Mouse (Mus musculus) bone marrow macrophage, adult 2 months (primary cell): ENCODE measurements around the gene Adcy9. TPM values are rescaled to one million over a fixed set of nuclear protein-coding genes. Genes with fewer than 3 reads are reported as not detected.

Experiments used
- H3K27ac ChIP-seq: 2 replicates; pipeline ENCODE4 v1.5.1; 2012; ENCODE audit warnings: low read depth, low read length; ENCODE audit not compliant: insufficient read depth
- H3K4me1 ChIP-seq: 2 replicates; pipeline ENCODE4 v1.6.1; 2012; ENCODE audit warnings: low read length; ENCODE audit not compliant: control insufficient read depth, insufficient read depth
- H3K4me3 ChIP-seq: 2 replicates; pipeline ENCODE4 v1.5.1; 2012; ENCODE audit warnings: mild to moderate bottlenecking, low read length, moderate library complexity; ENCODE audit not compliant: insufficient read depth
- CTCF ChIP-seq: IDR thresholded peaks from 2 replicates; pipeline ENCODE4 v1.5.1; 2012; ENCODE audit warnings: low read depth, mild to moderate bottlenecking, low read length, moderate library complexity
- POLR2A ChIP-seq: IDR thresholded peaks from 2 replicates; pipeline ENCODE4 v1.6.1; 2012; ENCODE audit warnings: mild to moderate bottlenecking, low read depth, low read length, borderline replicate concordance
- polyA plus RNA-seq: library from polyadenylated mRNA; stranded (reverse); fragments of >200 nt; gene quantifications from 2 replicates; pipeline ENCODE4 v1.2.4, GENCODE M21; 2012; ENCODE audit not compliant: missing spikeins, insufficient read depth, insufficient read length

The Adcy9 gene
- polyA plus RNA-seq, 1 experiment = 10.5 TPM

DNA sequence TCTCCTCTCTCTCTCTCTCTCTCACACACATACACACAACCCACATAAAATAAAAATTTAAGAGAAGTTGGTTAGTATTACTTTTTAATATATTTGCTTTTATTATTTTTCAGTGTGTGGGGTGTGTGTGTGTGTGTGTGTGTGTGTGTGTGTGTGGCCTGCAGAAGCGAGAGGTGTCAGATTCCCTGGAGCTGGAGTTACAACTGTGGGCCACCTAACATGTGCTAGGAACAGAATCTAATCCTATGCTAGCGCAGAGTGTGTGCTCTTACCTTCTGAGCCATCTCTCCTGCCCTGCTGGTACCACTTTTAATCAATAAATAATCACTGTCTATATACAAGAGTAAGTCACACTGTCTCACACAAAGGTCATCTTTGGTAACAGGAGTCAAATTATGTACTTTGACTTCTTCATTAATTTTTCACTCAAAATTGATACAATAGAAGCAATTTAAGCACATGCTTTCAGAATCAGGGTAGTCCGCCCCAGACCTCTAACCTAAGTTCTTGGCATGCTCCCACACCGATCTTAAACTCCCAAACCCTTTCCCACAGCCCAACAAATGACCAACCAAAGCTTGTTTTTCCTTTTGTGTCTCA, 25.2 kb downstream of the Adcy9 start:
- Histone ChIP-seq H3K4me3 (no peak overlapping the region), H3K4me1 (peaks cover 9% of the 10 kb centered on the region), H3K27ac (no peak overlapping the region)
- TF ChIP-seq CTCF = no peak
- TF ChIP-seq POLR2A = no peak

DNA sequence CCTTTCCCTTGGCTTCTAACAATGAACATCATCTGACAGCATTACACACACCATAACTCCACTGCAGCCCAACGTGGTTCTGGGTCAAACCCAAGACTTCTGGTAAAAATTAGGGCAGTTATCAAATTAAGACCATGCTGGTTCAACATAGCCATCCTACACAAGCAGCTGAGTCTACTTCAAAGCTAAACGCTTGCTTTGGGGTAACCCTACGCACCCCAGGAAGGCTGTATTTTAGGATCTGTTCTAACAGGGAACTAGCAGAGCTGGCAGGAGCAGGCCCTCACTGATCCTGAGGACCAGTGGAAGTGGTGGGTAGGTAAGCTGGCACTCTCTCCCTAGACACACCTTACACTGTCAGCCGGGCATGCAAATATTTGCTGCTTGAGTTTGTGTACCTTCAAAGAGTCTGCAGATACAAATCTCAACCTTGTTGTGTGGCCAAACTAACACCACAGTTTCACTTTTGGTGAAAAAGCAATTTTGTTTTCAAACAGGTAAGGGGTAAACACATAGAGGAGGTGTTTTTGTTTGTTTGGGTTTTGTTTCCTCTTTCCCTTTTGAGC, 36.7 kb downstream of the Adcy9 start:
- peaks cover 32% of the 10 kb centered on the region for H3K4me1 ChIP-seq
- peak overlapping the region; percentile 60 for H3K27ac ChIP-seq
- TF ChIP-seq POLR2A (no peak), CTCF (no peak)
- no peak overlapping the region for H3K4me3 ChIP-seq

DNA sequence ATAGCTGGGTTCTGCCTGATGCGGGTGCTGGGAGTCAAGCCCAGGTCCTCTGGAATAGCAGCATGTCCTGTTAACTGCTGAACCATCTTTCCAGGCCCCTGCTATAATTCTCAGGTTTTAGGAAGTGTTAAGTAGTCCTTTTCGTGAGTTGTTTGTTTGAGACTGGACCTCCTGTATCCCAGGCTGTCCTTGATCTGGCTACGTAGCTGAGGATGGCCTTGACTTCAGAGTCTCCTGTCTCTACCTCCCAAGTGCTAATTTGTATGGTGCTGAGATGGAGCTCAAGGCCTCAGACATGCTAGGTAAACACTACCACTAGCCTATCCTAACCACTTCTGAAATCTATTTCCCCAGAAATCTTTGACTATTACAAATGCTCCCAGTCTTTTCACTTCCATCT, 37.9 kb downstream of the Adcy9 start:
- Histone ChIP-seq H3K27ac (no peak overlapping the region; the same call in 1 of the 2 replicates), H3K4me3 (no peak overlapping the region), H3K4me1 (peaks cover 35% of the 10 kb centered on the region)
- TF ChIP-seq CTCF = no peak
- TF ChIP-seq POLR2A = no peak

DNA sequence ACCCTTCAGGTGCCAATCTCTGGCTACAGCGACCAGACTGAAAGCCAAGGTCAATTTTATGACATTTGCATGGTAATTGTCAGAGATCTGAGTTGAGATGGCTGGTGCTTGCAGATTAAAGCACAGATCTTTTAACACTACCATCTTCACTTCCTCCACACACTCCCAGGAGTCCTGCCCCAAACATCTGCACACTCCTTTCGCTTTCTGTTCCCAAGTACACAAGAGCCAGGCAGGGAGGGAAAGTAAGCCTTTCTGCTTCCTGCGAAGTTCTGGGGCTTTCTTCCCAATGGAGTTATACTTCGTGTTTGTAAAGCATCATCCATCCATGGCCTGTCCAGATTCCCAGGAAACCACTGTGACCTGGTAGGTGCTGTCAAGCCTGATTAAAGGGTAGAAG, 38.8 kb downstream of the Adcy9 start:
- no peak for TF ChIP-seq CTCF
- TF ChIP-seq POLR2A = no peak
- Histone ChIP-seq H3K4me1 (peaks cover 39% of the 10 kb centered on the region), H3K27ac (peak overlapping the region; percentile 75), H3K4me3 (peak overlapping the region; percentile 50)

DNA sequence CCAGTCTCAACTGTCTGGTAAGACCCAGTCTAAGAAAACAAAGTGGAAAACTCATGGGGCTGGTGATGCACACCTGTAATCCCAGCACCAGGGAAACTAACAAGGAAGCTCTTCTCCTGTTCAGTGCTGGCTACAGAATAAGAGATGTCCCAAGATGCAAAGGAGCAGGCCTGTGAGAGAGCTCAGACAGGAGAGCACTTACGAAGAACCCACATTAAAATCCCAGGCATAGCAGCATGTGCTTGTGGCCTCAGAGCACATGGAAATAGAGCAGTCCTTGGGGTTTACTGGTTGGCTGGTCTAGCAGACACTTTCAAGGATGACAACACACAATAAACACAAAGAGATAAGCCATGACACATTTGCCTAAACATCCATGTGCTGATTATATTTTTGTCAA, 41.5 kb downstream of the Adcy9 start:
- TF ChIP-seq POLR2A = no peak
- no peak for TF ChIP-seq CTCF
- H3K4me3 ChIP-seq = no peak overlapping the region
- H3K27ac ChIP-seq = no peak overlapping the region
- peaks cover 47% of the 10 kb centered on the region for H3K4me1 ChIP-seq

- H3K4me1 ChIP-seq = peaks cover 46% of the 10 kb centered on the region
- no peak overlapping the region for H3K4me3 ChIP-seq
- TF ChIP-seq CTCF (no peak), POLR2A (no peak)
- no peak overlapping the region for H3K27ac ChIP-seq
These were observed 42.7 kb downstream of the Adcy9 start for GRCm38 (mm10) chr16:4377556-4377955.

GRCm38 (mm10) chr16:4374780-4375380, 45.4 kb downstream of the Adcy9 start:
- peaks cover 44% of the 10 kb centered on the region for H3K4me1 ChIP-seq
- TF ChIP-seq CTCF (no peak), POLR2A (no peak)
- peak overlapping the region; percentile 92 for H3K27ac ChIP-seq
- no peak overlapping the region for H3K4me3 ChIP-seq

GRCm38 (mm10) chr16:4374270-4374669, 46.0 kb downstream of the Adcy9 start:
- Histone ChIP-seq H3K27ac (peak overlapping the region; percentile 92), H3K4me3 (no peak overlapping the region), H3K4me1 (peaks cover 49% of the 10 kb centered on the region)
- TF ChIP-seq POLR2A (no peak), CTCF (no peak)

- H3K27ac ChIP-seq = peak overlapping the region; percentile 81
These were observed 49.3 kb downstream of the Adcy9 start for GRCm38 (mm10) chr16:4371039-4371438.

GRCm38 (mm10) chr16:4370141-4370541, 50.2 kb downstream of the Adcy9 start:
- TF ChIP-seq POLR2A (no peak), CTCF (no peak)
- Histone ChIP-seq H3K27ac (peak overlapping the region; percentile 81), H3K4me1 (peaks cover 58% of the 10 kb centered on the region), H3K4me3 (no peak overlapping the region)

More at GRCm38 (mm10) chr16:4371039-4371438, 49.3 kb downstream of the Adcy9 start:
- Histone ChIP-seq H3K4me1 (peaks cover 59% of the 10 kb centered on the region), H3K4me3 (no peak overlapping the region)
- no peak for TF ChIP-seq POLR2A
- no peak for TF ChIP-seq CTCF

GRCm38 (mm10) chr16:4367930-4368329, 52.4 kb downstream of the Adcy9 start:
- H3K4me3 ChIP-seq = no peak overlapping the region
- TF ChIP-seq CTCF (no peak), POLR2A (no peak)
- peaks cover 44% of the 10 kb centered on the region for H3K4me1 ChIP-seq
- no peak overlapping the region for H3K27ac ChIP-seq
